Mouse (Mus musculus): ENCODE measurements around the gene Zfp362.

DNA sequence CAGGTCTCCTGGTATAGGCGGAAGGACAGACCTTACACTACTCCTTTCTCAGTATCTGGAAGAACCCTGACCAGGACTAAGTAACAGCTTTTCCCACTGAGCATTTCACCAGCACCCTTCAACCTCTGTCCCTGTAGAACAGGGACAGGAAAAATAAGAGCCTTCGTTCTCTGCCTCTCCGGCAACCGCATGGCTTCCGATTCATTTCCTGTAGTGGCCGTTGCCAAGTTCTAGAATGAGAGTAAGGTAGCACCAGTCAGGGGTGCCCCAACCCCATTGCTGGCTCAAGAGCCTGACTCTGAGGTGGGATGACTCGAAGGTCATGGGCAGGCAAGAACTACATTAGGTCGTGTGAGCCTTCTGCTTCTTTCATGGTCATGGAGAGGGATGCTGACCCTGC lies 60.7 kb downstream of the Zfp362 start:
- TF ChIP-seq CTCF (IDR thresholded peaks at IDR 0.05) = no peak
- TF ChIP-seq EP300 (IDR thresholded peaks at IDR 0.05) = no peak
